Mouse (Mus musculus) Muller cell, postnatal 12 days (primary cell): ENCODE measurements around the gene Trim28.
"Not testable (repeated sequence)": the region's sequence is repeated elsewhere in the genome, so short reads cannot be mapped to it uniquely, and the experiment has no call there.

Experiments used
- DNase-seq: peaks from one replicate; pipeline ENCODE4 v3.0.0-alpha.2; 2015; ENCODE audit errors: inconsistent ontology term

The Trim28 gene

GRCm38 (mm10) chr7:13059536-13059935 lies 60.6 kb downstream of the Trim28 start:
- DNase-seq: no peak

GRCm38 (mm10) chr7:13063399-13063798 lies 64.5 kb downstream of the Trim28 start:
- DNase-seq: not testable (repeated sequence)

- no peak for DNase-seq
These were observed 73.4 kb downstream of the Trim28 start for GRCm38 (mm10) chr7:13072293-13072692.
